ENCODE assay signal across 8 mouse cellular contexts in genomic region chr8:119604996-119605395, GRCm38 (mm10). TPM values are rescaled to one million over a fixed set of nuclear protein-coding genes. Genes with fewer than 3 reads are reported as not detected.
DNase-seq lines count a peak whose midpoint lies in the region; ATAC-seq lines count a peak whose summit lies in the region.

Gene Taf1c, minus strand, starts transcription at chr8:119605222.

- peak; percentile 86 for ATAC-seq in hindbrain, embryonic 14.5 days (ENCODE audit: low FRiP score)

- H3K9ac ChIP-seq in hindbrain, embryonic 14.5 days, result peak within 1 kb of the TSS; percentile 81

- peak within 1 kb of the TSS; percentile 70 for H3K4me2 ChIP-seq in hindbrain, embryonic 14.5 days (replicated peaks)

- WGBS in hindbrain, embryonic 14.5 days, result under 1% methylated on average over 23 of the region's 23 CpGs

- H3K27me3 ChIP-seq in hindbrain, embryonic 14.5 days (ENCODE audit: control insufficient read depth, insufficient read depth, low read length), result no peaks in the 10 kb centered on the region

- peaks cover 7% of the 10 kb centered on the region for H3K4me1 ChIP-seq in hindbrain, embryonic 14.5 days (replicated peaks; ENCODE audit: control insufficient read depth, insufficient read depth, low read length)

- 0 out of 2 replicates have a peak within 1 kb of the TSS, but pooled peaks have one; percentile 21 for H3K27ac ChIP-seq in hindbrain, embryonic 14.5 days

- H3K4me3 ChIP-seq in hindbrain, embryonic 14.5 days (replicated peaks; ENCODE audit: low read length), result peak within 1 kb of the TSS; percentile 82

- H3K9me3 ChIP-seq in hindbrain, embryonic 14.5 days (ENCODE audit: control insufficient read depth, low read length), result no peaks in the 10 kb centered on the region

- DNase-seq in R1 (ENCODE audit: low read depth, low spot score), result peak; percentile 96
- DNase-seq in cerebellum, postnatal 25 days, result peak; percentile 93 to 97
- DNase-seq in frontal cortex, postnatal 25 days (ENCODE audit: low spot score in 2 of 2), result peak; percentile 80 to 87
- peak; percentile 98 for DNase-seq in hindbrain, embryonic 14.5 days (ENCODE audit: low spot score)
- DNase-seq in layer of hippocampus, postnatal 36 days, result peak; percentile 87
- DNase-seq in lung, postnatal 36 days, result peak; percentile 98
- peak; percentile 95 for DNase-seq in retina, postnatal 1 day
- DNase-seq in urinary bladder, adult 18-20 months (ENCODE audit: low spot score in 2 of 2), result peak; percentile 87 to 91

- peaks cover 25% of the 10 kb centered on the region for H3K36me3 ChIP-seq in hindbrain, embryonic 14.5 days (replicated peaks; ENCODE audit: control insufficient read depth, insufficient read depth)

RNA-seq across cellular contexts. Expression of gene Taf1c, which starts in this region (rescaled TPM):
- polyA plus RNA-seq in hindbrain, embryonic 14.5 days (2014; fragmentation: Nextera tagmentation; extraction: Ambion mirVana), result 13.3 and 14.0 TPM in 2 replicates
- total RNA-seq in layer of hippocampus, postnatal 36 days (2021), result 10 to 100 TPM; 11.5 to 11.7 TPM

Comparison
In these comparisons a context has a peak if more than half of its experiments do, and no peak if none do; other contexts are left out.
1. Peak in every context shown above with its lines: DNase-seq, ATAC-seq, H3K4me3 ChIP-seq and H3K27ac ChIP-seq.